Mouse (Mus musculus) limb, embryonic 11.5 days (tissue): ENCODE measurements at regions not wholly inside any gene's neighbourhood (a gene's known extent, or its start where the extent isn't known, plus 50 kb on each side); places are given as distances from the start of the nearest gene placed in this dataset.

Experiments
- ATAC-seq: fragments of 200-750 bp; cut with Nextera tagmentation; 2 replicates; pipeline ENCODE4 v1.8.0; 2017; ENCODE audit warnings: low read depth; ENCODE audit not compliant: insufficient number of reproducible peaks, low FRiP score, low TSS enrichment
- DNase-seq: peaks from one replicate; pipeline ENCODE4 v3.0.0-alpha.2; 2015; ENCODE audit warnings: low spot score
- H3K27ac ChIP-seq: fragments of 300-500 bp; sonication (generic); replicated peaks from 2 replicates; pipeline ENCODE4 v1.5.1; 2014; ENCODE audit warnings: low read depth, mild to moderate bottlenecking, low read length
- H3K27me3 ChIP-seq: fragments of 300-500 bp; sonication (generic); 2 replicates; pipeline ENCODE4 v1.6.1; 2014; ENCODE audit warnings: mild to moderate bottlenecking, low read length, mixed read lengths; ENCODE audit not compliant: control insufficient read depth, insufficient read depth
- H3K36me3 ChIP-seq: fragments of 300-500 bp; sonication (generic); 2 replicates; pipeline ENCODE4 v1.6.1; 2014; ENCODE audit warnings: mild to moderate bottlenecking, low read length, moderate library complexity, mixed read lengths; ENCODE audit not compliant: control insufficient read depth, insufficient read depth
- H3K4me1 ChIP-seq: fragments of 300-500 bp; sonication (generic); 2 replicates; pipeline ENCODE4 v1.6.1; 2014; ENCODE audit warnings: low read length, mixed read lengths; ENCODE audit not compliant: control insufficient read depth, insufficient read depth
- H3K4me2 ChIP-seq: fragments of 300-500 bp; sonication (generic); 2 replicates; pipeline ENCODE4 v1.6.1; 2014; ENCODE audit warnings: low read depth, mild to moderate bottlenecking, moderate library complexity; ENCODE audit not compliant: severe bottlenecking
- H3K4me3 ChIP-seq: fragments of 300-500 bp; sonication (generic); 2 replicates; pipeline ENCODE4 v1.5.1; 2014; ENCODE audit warnings: low read depth, low read length
- H3K9ac ChIP-seq: fragments of 300-500 bp; sonication (generic); 2 replicates; pipeline ENCODE4 v1.6.1; 2014; ENCODE audit warnings: mild to moderate bottlenecking, low read length
- H3K9me3 ChIP-seq: fragments of 300-500 bp; sonication (generic); 2 replicates; pipeline ENCODE4 v1.6.1; 2016; ENCODE audit warnings: low read length; ENCODE audit not compliant: control insufficient read depth
- WGBS: fragments of 180-500 bp; shearing (Covaris S2); extraction: QIAGEN DNeasy Blood & Tissue Kit; methylation state at CpG from one replicate; pipeline ENCODE4 v1.1.7; 2014; 5-methylcytosine and 5-hydroxymethylcytosine counted together

GRCm38 (mm10) chr2:166338396-166339085, 183.1 kb upstream of the Sulf2 start:
- Histone ChIP-seq H3K27me3 (no peaks in the 10 kb centered on the region), H3K4me2 (no peak overlapping the region; the same call in 1 of the 2 replicates), H3K4me1 (peaks cover 45% of the 10 kb centered on the region), H3K27ac (peak overlapping the region; percentile 61), H3K4me3 (no peak overlapping the region), H3K9ac (no peak overlapping the region), H3K9me3 (no peaks in the 10 kb centered on the region), H3K36me3 (no peaks in the 10 kb centered on the region)
- WGBS = 29% methylated on average over 11 of the region's 11 CpGs
- ATAC-seq = no peak
- DNase-seq = peak; percentile 37

- Histone ChIP-seq H3K27ac (peak overlapping the region; percentile 93), H3K9ac (peak overlapping the region; percentile 49), H3K4me1 (peaks cover 46% of the 10 kb centered on the region), H3K27me3 (no peaks in the 10 kb centered on the region), H3K9me3 (no peaks in the 10 kb centered on the region), H3K4me2 (0 out of 2 replicates have a peak overlapping the region, but pooled peaks have one; percentile 10), H3K36me3 (no peaks in the 10 kb centered on the region), H3K4me3 (no peak overlapping the region)
- WGBS = 22% methylated on average over 7 of the region's 7 CpGs
- ATAC-seq = no peak
- peak; percentile 66 for DNase-seq
Observed at GRCm38 (mm10) chr2:166337666-166338065, 182.2 kb upstream of the Sulf2 start.

GRCm38 (mm10) chr2:166335702-166336101, 180.2 kb upstream of the Sulf2 start:
- WGBS = 68% methylated on average over 5 of the region's 5 CpGs
- no peak overlapping the region for H3K27ac ChIP-seq
- DNase-seq = no peak
- no peaks in the 10 kb centered on the region for H3K9me3 ChIP-seq
- no peak overlapping the region for H3K4me2 ChIP-seq
- no peak overlapping the region for H3K4me3 ChIP-seq
- H3K4me1 ChIP-seq = peaks cover 41% of the 10 kb centered on the region
- ATAC-seq = no peak
- H3K36me3 ChIP-seq = no peaks in the 10 kb centered on the region
- H3K9ac ChIP-seq = no peak overlapping the region
- H3K27me3 ChIP-seq = no peaks in the 10 kb centered on the region

GRCm38 (mm10) chr2:166334559-166334958, 179.1 kb upstream of the Sulf2 start:
- Histone ChIP-seq H3K4me3 (no peak overlapping the region), H3K4me1 (peaks cover 50% of the 10 kb centered on the region), H3K36me3 (no peaks in the 10 kb centered on the region), H3K4me2 (no peak overlapping the region), H3K27me3 (no peaks in the 10 kb centered on the region), H3K27ac (peak overlapping the region; percentile 32), H3K9me3 (no peaks in the 10 kb centered on the region), H3K9ac (no peak overlapping the region)
- WGBS = 19% methylated on average over 7 of the region's 7 CpGs
- no peak for ATAC-seq
- DNase-seq = peak; percentile 66

GRCm38 (mm10) chr2:166333818-166334217, 178.4 kb upstream of the Sulf2 start:
- H3K9me3 ChIP-seq = no peaks in the 10 kb centered on the region
- peaks cover 50% of the 10 kb centered on the region for H3K4me1 ChIP-seq
- ATAC-seq (no peak), DNase-seq (no peak)
- WGBS = 52% methylated on average over 4 of the region's 4 CpGs
- H3K4me3 ChIP-seq = no peak overlapping the region
- no peaks in the 10 kb centered on the region for H3K36me3 ChIP-seq
- H3K9ac ChIP-seq = no peak overlapping the region
- H3K4me2 ChIP-seq = no peak overlapping the region
- no peak overlapping the region; the same call in 1 of the 2 replicates for H3K27ac ChIP-seq
- H3K27me3 ChIP-seq = no peaks in the 10 kb centered on the region

GRCm38 (mm10) chr2:166332748-166333417, 177.4 kb upstream of the Sulf2 start:
- no peak overlapping the region for H3K9ac ChIP-seq
- H3K27me3 ChIP-seq = no peaks in the 10 kb centered on the region
- WGBS = 54% methylated on average over 13 of the region's 13 CpGs
- no peak overlapping the region for H3K27ac ChIP-seq
- peaks cover 42% of the 10 kb centered on the region for H3K4me1 ChIP-seq
- DNase-seq (peak; percentile 48), ATAC-seq (no peak)
- H3K4me3 ChIP-seq = no peak overlapping the region
- H3K36me3 ChIP-seq = no peaks in the 10 kb centered on the region
- no peak overlapping the region for H3K4me2 ChIP-seq
- no peaks in the 10 kb centered on the region for H3K9me3 ChIP-seq

- Histone ChIP-seq H3K4me1 (peaks cover 29% of the 10 kb centered on the region), H3K9me3 (no peaks in the 10 kb centered on the region), H3K27me3 (no peaks in the 10 kb centered on the region), H3K36me3 (no peaks in the 10 kb centered on the region), H3K4me2 (no peak overlapping the region), H3K9ac (no peak overlapping the region), H3K4me3 (no peak overlapping the region), H3K27ac (no peak overlapping the region)
- ATAC-seq = no peak
- WGBS = 94% methylated on average over 4 of the region's 4 CpGs
- no peak for DNase-seq
Observed at GRCm38 (mm10) chr2:166331192-166331591, 175.7 kb upstream of the Sulf2 start.

- Histone ChIP-seq H3K36me3 (no peaks in the 10 kb centered on the region), H3K9me3 (no peaks in the 10 kb centered on the region), H3K27ac (no peak overlapping the region), H3K4me1 (peaks cover 26% of the 10 kb centered on the region), H3K9ac (no peak overlapping the region), H3K4me3 (no peak overlapping the region), H3K4me2 (no peak overlapping the region), H3K27me3 (no peaks in the 10 kb centered on the region)
- DNase-seq (no peak), ATAC-seq (no peak)
- WGBS = 15% methylated on average over 6 of the region's 6 CpGs
Observed at GRCm38 (mm10) chr2:166330364-166330763, 174.9 kb upstream of the Sulf2 start.
